Mouse (Mus musculus) thymus, adult 2 months (tissue): ENCODE data around the gene Bcl7c.

Source experiments
- CTCF ChIP-seq: fragments of 200-500 bp; IDR thresholded peaks from 2 replicates; pipeline ENCODE4 v1.5.1; 2012; ENCODE audit warnings: mild to moderate bottlenecking, control low read depth, low read length, moderate library complexity, borderline replicate concordance; ENCODE audit not compliant: control insufficient read depth, poor library complexity, insufficient read depth; ENCODE audit errors: extremely low read depth
- POLR2A ChIP-seq: fragments of 200-500 bp; IDR thresholded peaks from 2 replicates; pipeline ENCODE4 v1.6.1; 2012; ENCODE audit warnings: mild to moderate bottlenecking, low read length, control low read depth, moderate library complexity; ENCODE audit not compliant: control insufficient read depth, poor library complexity, insufficient read depth; ENCODE audit errors: extremely low read depth

GRCm38 (mm10) chr7:127708207-127709078 lies at the start of gene Bcl7c:
- TF ChIP-seq POLR2A (no peak; the same call in 1 of the 2 replicates), CTCF (peak; percentile 75)
